Mouse (Mus musculus): ENCODE results near the gene Hist1h3f. TPM values are rescaled to one million over a fixed set of nuclear protein-coding genes. Genes with fewer than 3 reads are reported as not detected.
"Not testable (repeated sequence)": the region's sequence is repeated elsewhere in the genome, so short reads cannot be mapped to it uniquely, and the experiment has no call there.

Hist1h3f gene
- polyA plus RNA-seq, 1 experiment from 2014 or later, result 0.37 TPM

DNA sequence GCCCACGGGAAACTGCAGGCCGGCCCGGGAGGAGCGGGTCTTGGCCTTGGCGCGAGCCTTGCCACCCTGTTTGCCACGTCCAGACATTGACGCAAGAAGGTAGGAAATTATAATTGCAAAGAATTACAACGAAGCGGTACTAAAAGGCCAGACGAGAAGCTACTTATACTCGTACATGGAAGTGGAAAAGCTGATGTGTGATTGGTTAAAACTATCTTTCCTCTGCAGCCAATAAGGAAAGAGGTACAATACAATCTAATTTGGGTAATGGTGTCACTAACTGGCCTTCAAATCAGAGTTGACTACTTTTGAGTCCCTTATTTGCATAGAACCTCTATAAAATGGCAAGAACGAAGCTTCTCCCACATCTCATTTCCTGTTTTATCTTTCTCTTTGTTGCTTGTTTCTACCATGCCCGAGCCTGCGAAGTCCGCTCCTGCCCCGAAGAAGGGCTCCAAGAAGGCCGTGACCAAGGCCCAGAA is 27.2 kb downstream of the Hist1h3f start, which contains the start of the genes Hist1h2ae and Hist1h2bg:
Gene Hist1h2ae (minus strand): TSS at position 199 of the 482 bp plus-strand sequence.
Gene Hist1h2bg (plus strand): TSS at position 375 of the 482 bp plus-strand sequence.
- H3K4me1 ChIP-seq, result peaks cover 17% of the 10 kb centered on the region
- H3K9me3 ChIP-seq (replicated peaks), result no peaks in the 10 kb centered on the region
- H3K4me3 ChIP-seq (replicated peaks), result peak within 1 kb of the TSS; percentile 49
- H3K9ac ChIP-seq, result peak within 1 kb of the TSS; percentile 47
- H3K36me3 ChIP-seq, result no peaks in the 10 kb centered on the region
- peak within 1 kb of the TSS; percentile 96 for H3K27ac ChIP-seq (replicated peaks)
- no peaks in the 10 kb centered on the region for H3K27me3 ChIP-seq
- WGBS, result 0% methylated on average over 18 of the region's 18 CpGs
- H3K4me2 ChIP-seq (replicated peaks), result peak within 1 kb of the TSS; percentile 59
- peak; percentile 90 for ATAC-seq (ENCODE audit: insufficient number of reproducible peaks, low FRiP score, low TSS enrichment, low read depth)

DNA sequence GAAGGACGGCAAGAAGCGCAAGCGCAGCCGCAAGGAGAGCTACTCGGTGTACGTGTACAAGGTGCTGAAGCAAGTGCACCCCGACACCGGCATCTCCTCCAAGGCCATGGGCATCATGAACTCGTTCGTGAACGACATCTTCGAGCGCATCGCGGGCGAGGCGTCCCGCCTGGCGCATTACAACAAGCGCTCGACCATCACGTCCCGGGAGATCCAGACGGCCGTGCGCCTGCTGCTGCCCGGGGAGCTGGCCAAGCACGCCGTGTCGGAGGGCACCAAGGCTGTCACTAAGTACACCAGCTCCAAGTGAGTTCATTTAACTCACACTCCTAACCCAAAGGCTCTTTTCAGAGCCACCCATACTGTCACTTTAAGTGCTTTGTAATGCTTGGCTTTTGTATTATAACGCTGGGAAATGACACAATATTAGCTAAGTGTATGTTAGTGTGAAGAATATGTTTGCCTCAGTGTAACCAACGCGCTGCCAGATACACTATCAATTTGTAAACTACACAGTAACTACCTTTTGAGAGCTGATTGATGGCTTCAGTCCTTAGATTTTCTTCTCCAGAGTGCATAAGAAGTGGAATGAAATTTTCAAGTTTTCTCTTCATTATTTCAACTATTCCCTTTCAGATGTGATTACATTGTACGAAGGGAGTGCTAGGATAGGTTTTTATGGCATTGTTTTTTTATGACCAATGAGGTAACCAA is 27.8 kb downstream of the Hist1h3f start:
- Histone ChIP-seq H3K4me2 (replicated peaks) (peak overlapping the region; percentile 59), H3K4me1 (peaks cover 21% of the 10 kb centered on the region), H3K27ac (replicated peaks) (peak overlapping the region; percentile 96), H3K4me3 (replicated peaks) (peak overlapping the region; percentile 49), H3K9ac (peak overlapping the region; percentile 47)
- H3K36me3 ChIP-seq; H3K27me3 ChIP-seq; ATAC-seq (ENCODE audit: insufficient number of reproducible peaks, low FRiP score, low TSS enrichment, low read depth); H3K9me3 ChIP-seq (replicated peaks): not testable (repeated sequence)
- WGBS, result under 1% methylated on average over 17 of the region's 34 CpGs

DNA sequence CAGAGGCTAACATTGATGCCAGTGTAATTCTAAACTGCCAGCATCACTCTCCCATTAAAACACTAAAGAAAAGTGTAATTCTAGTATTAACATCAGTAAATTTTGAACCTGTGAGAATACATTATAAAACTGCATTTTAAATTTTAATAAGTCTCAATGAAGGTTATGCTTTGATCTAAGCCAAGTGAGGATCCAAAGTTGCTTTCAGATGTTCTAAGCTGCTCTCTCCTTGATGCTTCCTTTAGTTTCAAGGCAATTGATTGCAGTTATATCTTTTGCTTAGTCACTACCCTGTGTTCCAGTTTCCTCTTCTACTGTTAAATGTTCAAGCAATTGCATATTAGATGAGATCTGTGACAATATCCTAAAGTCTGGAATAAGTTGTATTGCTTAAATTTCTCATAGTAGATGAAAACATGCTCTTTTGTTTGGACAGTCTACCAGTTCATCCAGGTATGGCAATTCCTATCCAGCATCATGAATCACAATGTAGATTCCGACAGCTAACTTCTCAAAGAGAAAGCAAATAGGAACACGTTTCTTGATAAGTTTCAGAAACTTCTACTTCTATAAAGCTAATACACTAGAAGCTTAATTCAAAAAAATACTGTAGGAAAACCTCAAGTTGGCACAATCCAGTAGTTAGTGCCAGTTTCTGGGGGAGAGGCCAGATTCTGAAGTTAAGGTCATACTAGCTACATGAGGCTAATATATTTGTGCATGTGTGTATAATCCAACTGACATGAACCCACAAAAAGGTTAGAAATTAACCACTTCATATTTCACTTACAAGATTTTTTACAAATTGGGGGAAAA is 28.6 kb downstream of the Hist1h3f start:
- Histone ChIP-seq H3K4me3 (replicated peaks) (peak overlapping the region; percentile 49), H3K4me2 (replicated peaks) (peak overlapping the region; percentile 59), H3K9ac (peak overlapping the region; percentile 47), H3K4me1 (peaks cover 29% of the 10 kb centered on the region), H3K27me3 (no peaks in the 10 kb centered on the region), H3K9me3 (replicated peaks) (no peaks in the 10 kb centered on the region), H3K27ac (replicated peaks) (peak overlapping the region; percentile 96; the same call in 1 of the 2 replicates), H3K36me3 (no peaks in the 10 kb centered on the region)
- no peak for ATAC-seq (ENCODE audit: insufficient number of reproducible peaks, low FRiP score, low TSS enrichment, low read depth)
- WGBS, result 26% methylated on average over 2 of the region's 2 CpGs

DNA sequence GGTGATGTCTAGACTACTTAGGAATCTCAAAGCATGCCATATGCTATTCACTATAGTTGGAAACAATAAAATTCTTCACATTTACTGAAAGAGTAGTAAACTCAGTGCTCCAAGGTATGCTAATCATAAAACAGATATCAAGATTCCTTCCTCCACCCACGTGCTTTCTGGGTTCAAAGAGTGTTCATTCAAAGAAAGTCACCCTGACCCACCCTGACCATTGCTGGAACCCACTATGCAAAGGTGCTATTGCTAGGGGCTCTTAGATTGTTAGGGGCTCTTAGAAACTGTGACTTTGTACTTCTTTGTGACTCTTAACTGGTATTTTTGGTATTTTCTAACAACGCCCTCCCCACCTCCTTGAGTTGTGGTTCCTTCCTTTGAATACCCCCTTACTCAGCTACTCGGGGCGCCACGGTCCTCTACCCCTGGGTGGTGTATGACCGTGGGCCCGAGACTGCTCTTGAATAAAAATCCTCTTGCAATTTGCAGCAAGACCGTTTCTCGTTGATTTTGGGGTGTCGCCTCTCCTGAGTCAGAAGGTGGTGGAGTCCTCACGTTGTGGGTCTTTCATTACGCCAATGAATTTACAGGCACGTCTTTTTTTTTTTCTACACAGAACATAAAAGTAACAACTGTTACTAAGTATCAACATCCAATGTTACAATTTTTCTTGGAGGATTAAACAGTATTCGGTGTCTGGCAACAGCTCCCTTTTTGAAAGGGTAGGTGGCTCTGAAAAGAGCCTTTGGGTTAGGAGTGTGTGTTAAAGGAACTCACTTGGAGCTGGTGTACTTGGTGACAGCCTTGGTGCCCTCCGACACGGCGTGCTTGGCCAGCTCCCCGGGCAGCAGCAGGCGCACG is 29.4 kb downstream of the Hist1h3f start:
- not testable (repeated sequence) for H3K27me3 ChIP-seq; H3K36me3 ChIP-seq; H3K9me3 ChIP-seq (replicated peaks); ATAC-seq (ENCODE audit: insufficient number of reproducible peaks, low FRiP score, low TSS enrichment, low read depth)
- Histone ChIP-seq H3K4me3 (replicated peaks) (peak overlapping the region; percentile 49), H3K27ac (replicated peaks) (peak overlapping the region; percentile 96), H3K4me1 (peaks cover 29% of the 10 kb centered on the region), H3K9ac (peak overlapping the region; percentile 40), H3K4me2 (replicated peaks) (peak overlapping the region; percentile 59)
- WGBS, result 6% methylated on average over 19 of the region's 20 CpGs

DNA sequence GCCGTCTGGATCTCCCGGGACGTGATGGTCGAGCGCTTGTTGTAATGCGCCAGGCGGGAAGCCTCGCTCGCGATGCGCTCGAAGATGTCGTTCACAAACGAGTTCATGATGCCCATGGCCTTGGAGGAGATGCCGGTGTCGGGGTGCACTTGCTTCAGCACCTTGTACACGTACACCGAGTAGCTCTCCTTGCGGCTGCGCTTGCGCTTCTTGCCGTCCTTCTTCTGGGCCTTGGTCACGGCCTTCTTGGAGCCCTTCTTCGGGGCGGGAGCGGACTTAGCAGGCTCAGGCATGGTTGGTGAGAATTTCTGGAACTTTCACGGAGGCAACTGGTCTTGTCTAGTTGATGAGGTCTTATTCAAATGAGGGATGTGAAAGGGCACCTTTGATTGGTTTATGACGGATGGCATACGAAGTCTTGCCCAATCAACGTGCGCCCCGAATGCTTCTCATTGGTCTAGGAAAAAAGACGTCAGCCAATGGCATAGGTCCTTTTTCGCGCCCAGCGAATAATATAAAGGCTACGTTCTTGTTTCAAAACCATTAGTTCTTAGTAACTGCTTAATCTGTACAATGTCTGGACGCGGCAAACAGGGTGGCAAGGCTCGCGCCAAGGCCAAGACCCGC is 30.2 kb downstream of the Hist1h3f start, which contains the start of the genes Hist1h2bf and Hist1h2ad:
Gene Hist1h2bf (minus strand): TSS at position 299 of the 627 bp plus-strand sequence.
Gene Hist1h2ad (plus strand): TSS at position 484 of the 627 bp plus-strand sequence.
- H3K9me3 ChIP-seq (replicated peaks); H3K27me3 ChIP-seq; H3K36me3 ChIP-seq: not testable (repeated sequence)
- Histone ChIP-seq H3K4me1 (peaks cover 29% of the 10 kb centered on the region), H3K4me3 (replicated peaks) (peak within 1 kb of the TSS; percentile 49), H3K27ac (replicated peaks) (peak within 1 kb of the TSS; percentile 96), H3K4me2 (replicated peaks) (peak within 1 kb of the TSS; percentile 67), H3K9ac (peak within 1 kb of the TSS; percentile 40)
- peak; percentile 90 for ATAC-seq (ENCODE audit: insufficient number of reproducible peaks, low FRiP score, low TSS enrichment, low read depth)
- WGBS, result under 1% methylated on average over 42 of the region's 42 CpGs

DNA sequence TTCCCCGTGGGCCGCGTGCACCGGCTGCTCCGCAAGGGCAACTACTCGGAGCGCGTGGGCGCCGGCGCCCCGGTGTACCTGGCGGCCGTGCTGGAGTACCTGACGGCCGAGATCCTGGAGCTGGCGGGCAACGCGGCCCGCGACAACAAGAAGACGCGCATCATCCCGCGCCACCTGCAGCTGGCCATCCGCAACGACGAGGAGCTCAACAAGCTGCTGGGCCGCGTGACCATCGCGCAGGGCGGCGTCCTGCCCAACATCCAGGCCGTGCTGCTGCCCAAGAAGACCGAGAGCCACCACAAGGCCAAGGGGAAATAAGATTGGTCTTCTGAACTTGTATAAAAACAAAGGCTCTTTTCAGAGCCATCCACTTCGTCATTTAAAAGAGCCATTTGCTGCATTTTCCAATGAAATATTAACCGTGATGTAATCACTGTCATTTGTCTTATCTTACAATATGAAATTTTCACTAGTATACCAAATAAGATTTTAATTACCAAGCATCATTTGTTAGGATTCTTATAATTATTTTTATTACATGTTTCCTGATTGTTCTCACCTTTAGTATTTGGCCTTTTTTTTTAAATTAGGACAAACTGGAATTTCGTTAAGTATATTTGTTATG is 30.8 kb downstream of the Hist1h3f start:
- H3K27ac ChIP-seq (replicated peaks), result peak overlapping the region; percentile 96
- H3K27me3 ChIP-seq; ATAC-seq (ENCODE audit: insufficient number of reproducible peaks, low FRiP score, low TSS enrichment, low read depth); H3K9ac ChIP-seq; H3K36me3 ChIP-seq; H3K9me3 ChIP-seq (replicated peaks): not testable (repeated sequence)
- WGBS, result 0% methylated on average over 5 of the region's 39 CpGs
- peaks cover 29% of the 10 kb centered on the region for H3K4me1 ChIP-seq
- H3K4me3 ChIP-seq (replicated peaks), result peak overlapping the region; percentile 49
- H3K4me2 ChIP-seq (replicated peaks), result peak overlapping the region; percentile 67

DNA sequence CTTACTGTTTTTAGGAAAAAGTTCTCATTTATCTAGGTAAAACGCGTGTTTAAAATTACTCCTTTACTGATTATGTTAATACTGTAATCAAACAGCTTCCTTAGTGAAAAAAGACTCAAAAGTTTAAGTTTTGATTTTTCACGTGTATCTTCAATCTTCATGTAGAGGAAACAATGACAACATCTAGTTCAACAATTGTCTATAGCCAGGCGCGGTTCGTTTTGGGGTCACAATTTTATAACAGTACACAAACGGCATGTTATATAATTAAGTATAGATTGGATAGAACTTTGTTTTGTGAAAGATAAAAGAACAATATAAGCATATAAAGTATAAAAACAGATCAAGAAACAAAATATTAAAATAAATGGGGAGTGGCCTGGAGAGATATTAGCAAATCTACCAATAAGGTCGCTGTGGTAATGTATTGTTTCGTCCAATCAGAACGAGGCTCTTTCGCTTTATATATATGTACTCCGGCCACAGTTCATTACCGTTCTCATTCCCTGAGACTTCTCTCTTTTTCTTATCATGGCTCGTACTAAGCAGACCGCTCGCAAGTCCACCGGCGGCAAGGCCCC is 31.5 kb downstream of the Hist1h3f start, which contains the start of gene Hist1h3d:
Gene Hist1h3d (plus strand): TSS at position 493 of the 581 bp plus-strand sequence.
- under 1% methylated on average over 18 of the region's 18 CpGs for WGBS
- no peaks in the 10 kb centered on the region for H3K27me3 ChIP-seq
- peak within 1 kb of the TSS; percentile 67 for H3K4me2 ChIP-seq (replicated peaks)
- ATAC-seq (ENCODE audit: insufficient number of reproducible peaks, low FRiP score, low TSS enrichment, low read depth), result peak; percentile 55
- H3K36me3 ChIP-seq, result no peaks in the 10 kb centered on the region
- no peaks in the 10 kb centered on the region for H3K9me3 ChIP-seq (replicated peaks)
- H3K4me1 ChIP-seq, result peaks cover 26% of the 10 kb centered on the region
- peak within 1 kb of the TSS; percentile 44; the same call in 1 of the 2 replicates for H3K9ac ChIP-seq
- H3K4me3 ChIP-seq (replicated peaks), result peak within 1 kb of the TSS; percentile 46
- H3K27ac ChIP-seq (replicated peaks), result peak within 1 kb of the TSS; percentile 84

DNA sequence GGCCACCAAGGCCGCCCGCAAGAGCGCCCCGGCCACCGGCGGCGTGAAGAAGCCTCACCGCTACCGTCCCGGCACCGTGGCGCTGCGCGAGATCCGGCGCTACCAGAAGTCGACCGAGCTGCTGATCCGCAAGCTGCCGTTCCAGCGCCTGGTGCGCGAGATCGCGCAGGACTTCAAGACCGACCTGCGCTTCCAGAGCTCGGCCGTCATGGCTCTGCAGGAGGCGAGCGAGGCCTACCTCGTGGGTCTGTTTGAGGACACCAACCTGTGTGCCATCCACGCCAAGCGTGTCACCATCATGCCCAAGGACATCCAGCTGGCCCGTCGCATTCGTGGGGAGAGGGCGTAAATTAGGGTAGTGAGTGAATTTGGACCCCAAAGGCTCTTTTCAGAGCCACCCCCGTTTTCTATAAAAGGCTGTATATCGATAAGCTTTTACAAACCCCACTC is 32.0 kb downstream of the Hist1h3f start:
- Histone ChIP-seq H3K9ac (peak overlapping the region; percentile 44; the same call in 1 of the 2 replicates), H3K4me2 (replicated peaks) (peak overlapping the region; percentile 67), H3K27ac (replicated peaks) (peak overlapping the region; percentile 84), H3K4me1 (peaks cover 28% of the 10 kb centered on the region), H3K4me3 (replicated peaks) (peak overlapping the region; percentile 46)
- ATAC-seq (ENCODE audit: insufficient number of reproducible peaks, low FRiP score, low TSS enrichment, low read depth); H3K27me3 ChIP-seq; H3K36me3 ChIP-seq; H3K9me3 ChIP-seq (replicated peaks): not testable (repeated sequence)
- under 1% methylated on average over 11 of the region's 40 CpGs for WGBS

DNA sequence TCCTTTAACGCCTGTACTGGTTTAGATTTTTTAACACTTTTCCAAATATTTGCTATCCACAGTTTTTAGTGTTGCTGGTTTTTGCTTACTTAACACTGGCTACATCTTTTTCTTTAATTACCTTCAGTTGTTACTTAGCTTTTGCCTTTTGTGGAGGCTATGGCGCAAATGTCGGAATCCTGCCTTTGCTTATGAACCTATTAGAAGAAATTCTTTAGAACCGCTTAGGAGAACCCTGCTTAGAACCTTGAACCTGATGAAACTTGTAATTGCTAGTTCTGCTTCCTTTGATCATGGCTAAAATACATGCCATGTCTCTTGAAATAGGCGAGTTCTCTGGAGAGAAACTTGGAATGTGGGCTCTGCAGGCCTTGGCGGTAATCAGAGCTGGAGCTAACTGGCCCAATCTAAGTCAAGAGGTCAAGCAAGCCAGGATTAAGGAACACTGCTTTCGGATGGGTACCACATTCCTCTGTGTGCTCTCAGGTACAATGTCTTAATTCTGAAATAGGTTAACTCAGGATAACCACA is 32.6 kb downstream of the Hist1h3f start:
- Histone ChIP-seq H3K36me3 (no peaks in the 10 kb centered on the region), H3K4me3 (replicated peaks) (peak overlapping the region; percentile 46), H3K9ac (peak overlapping the region; percentile 12; the same call in 1 of the 2 replicates), H3K9me3 (replicated peaks) (no peaks in the 10 kb centered on the region), H3K4me1 (peaks cover 30% of the 10 kb centered on the region), H3K27ac (replicated peaks) (peak overlapping the region; percentile 84), H3K27me3 (no peaks in the 10 kb centered on the region), H3K4me2 (replicated peaks) (peak overlapping the region; percentile 67)
- 3% methylated on average over 7 of the region's 7 CpGs for WGBS
- no peak for ATAC-seq (ENCODE audit: insufficient number of reproducible peaks, low FRiP score, low TSS enrichment, low read depth)
